Mouse (Mus musculus) adrenal gland, adult 2 months (tissue): ENCODE data around the gene Snx21. TPM values are rescaled to one million over a fixed set of nuclear protein-coding genes. Genes with fewer than 3 reads are reported as not detected.
A peak's percentile ranks its signal among the peaks of the same experiment; 100 is the strongest.
"Not testable (repeated sequence)": the region's sequence is repeated elsewhere in the genome, so short reads cannot be mapped to it uniquely, and the experiment has no call there.

Experiments
- DNase-seq: peaks from one replicate; pipeline ENCODE4 v3.0.0; 2021
- polyA plus RNA-seq: library from polyadenylated mRNA; depleted of rRNA; stranded (reverse); fragments of >200 nt; gene quantifications from 2 replicates; pipeline ENCODE4 v1.2.3, GENCODE M21; 2012
- total RNA-seq, 2 experiments: library from RNA; stranded (reverse); gene quantifications; 2 replicates each; pipeline ENCODE4 v1.2.3; 2021

The Snx21 gene
- total and polyA plus RNA-seq, 3 experiments: 26.5 to 109 (median 43.1) TPM

- DNase-seq: no peak
Observed at GRCm38 (mm10) chr2:164793772-164794171, 8.1 kb downstream of the Snx21 start.

GRCm38 (mm10) chr2:164794293-164794692 lies 8.7 kb downstream of the Snx21 start:
- DNase-seq: peak; percentile 91

GRCm38 (mm10) chr2:164795868-164796267 lies 10.2 kb downstream of the Snx21 start:
- DNase-seq: peak; percentile 63

- not testable (repeated sequence) for DNase-seq
Observed at GRCm38 (mm10) chr2:164798554-164798953, 12.9 kb downstream of the Snx21 start.

GRCm38 (mm10) chr2:164800252-164801004 lies 14.8 kb downstream of the Snx21 start:
- no peak for DNase-seq

GRCm38 (mm10) chr2:164803201-164803920 lies 17.7 kb downstream of the Snx21 start:
- no peak for DNase-seq

GRCm38 (mm10) chr2:164803921-164804313 lies 18.3 kb downstream of the Snx21 start:
- no peak for DNase-seq

- DNase-seq: peak; percentile 98
Observed at GRCm38 (mm10) chr2:164804533-164805331, 19.1 kb downstream of the Snx21 start, which contains the start of the genes Acot8 and Zswim3. Acot8 (minus strand) TSS chr2:164804882. Zswim3 (plus strand) TSS chr2:164805098.

GRCm38 (mm10) chr2:164805332-164805718 lies 19.7 kb downstream of the Snx21 start:
- DNase-seq: no peak

GRCm38 (mm10) chr2:164806614-164807013 lies 21.0 kb downstream of the Snx21 start:
- DNase-seq: no peak

- no peak for DNase-seq
Observed at GRCm38 (mm10) chr2:164813557-164813956, 27.9 kb downstream of the Snx21 start.

GRCm38 (mm10) chr2:164815348-164815747 lies 29.7 kb downstream of the Snx21 start:
- no peak for DNase-seq

- DNase-seq: no peak
Observed at GRCm38 (mm10) chr2:164815821-164816220, 30.2 kb downstream of the Snx21 start.

GRCm38 (mm10) chr2:164817206-164817605 lies 31.6 kb downstream of the Snx21 start:
- no peak for DNase-seq

- no peak for DNase-seq
Observed at GRCm38 (mm10) chr2:164817703-164818102, 32.1 kb downstream of the Snx21 start.

- DNase-seq: no peak
Observed at GRCm38 (mm10) chr2:164821060-164821459, 35.4 kb downstream of the Snx21 start.

- peak; percentile 100 for DNase-seq
Observed at GRCm38 (mm10) chr2:164822636-164823165, 37.1 kb downstream of the Snx21 start, which contains the start of gene Zswim1. Zswim1 (plus strand) TSS chr2:164822686.

- no peak for DNase-seq
Observed at GRCm38 (mm10) chr2:164823181-164823585, 37.6 kb downstream of the Snx21 start.

GRCm38 (mm10) chr2:164823969-164824368 lies 38.3 kb downstream of the Snx21 start:
- no peak for DNase-seq

- no peak for DNase-seq
Observed at GRCm38 (mm10) chr2:164825521-164825920, 39.9 kb downstream of the Snx21 start.

GRCm38 (mm10) chr2:164827146-164827850 lies 41.7 kb downstream of the Snx21 start:
- DNase-seq: no peak
